Mouse (Mus musculus) hindlimb bud, embryonic 11.5 days (tissue): ENCODE data around the gene Rbm34.
"Not testable (repeated sequence)": the region's sequence is repeated elsewhere in the genome, so short reads cannot be mapped to it uniquely, and the experiment has no call there.

Experiments
- DNase-seq: peaks from one replicate; pipeline ENCODE4 v3.0.0-alpha.2; 2012; ENCODE audit warnings: low read depth, low spot score; ENCODE audit errors: extremely low spot score

The Rbm34 gene

DNA sequence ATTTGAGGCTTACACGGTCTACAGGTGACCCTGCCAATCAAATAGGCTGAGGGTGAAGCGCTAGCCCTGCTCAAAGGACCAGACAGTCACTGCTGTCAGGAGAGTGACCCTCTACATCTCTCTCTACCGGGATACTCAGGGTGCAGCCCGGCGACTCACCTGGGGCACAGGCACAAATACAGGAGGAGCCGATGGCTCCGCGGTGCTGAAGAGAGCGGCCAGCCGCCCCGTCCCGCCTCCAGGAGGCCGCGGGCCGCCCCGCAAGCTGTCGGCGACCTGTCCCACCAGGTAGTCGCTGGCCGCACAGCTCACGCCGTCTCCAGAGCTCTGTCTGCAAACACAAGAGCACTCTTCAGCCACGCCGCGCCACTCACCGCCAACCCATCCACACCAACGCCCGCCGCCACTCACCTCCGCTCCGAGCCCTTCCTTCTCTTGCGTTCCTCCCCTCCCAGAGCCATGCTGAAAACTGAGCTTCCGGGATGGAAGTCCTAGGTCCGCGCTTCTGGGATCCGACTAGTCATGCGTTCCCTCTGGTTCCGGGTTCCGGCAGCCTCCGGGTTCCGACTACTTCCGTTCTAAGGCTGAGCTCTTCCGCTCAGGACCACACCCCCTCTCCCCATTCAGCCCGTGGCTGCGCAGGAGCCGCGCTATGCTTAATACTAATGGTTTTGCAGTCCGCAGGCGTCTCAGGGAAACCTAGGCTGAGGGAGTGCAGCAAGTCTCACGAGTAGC is at the start of gene Rbm34:
Gene Rbm34 (minus strand): TSS at position 493 of the 735 bp plus-strand sequence.
- peak; percentile 90 for DNase-seq

DNA sequence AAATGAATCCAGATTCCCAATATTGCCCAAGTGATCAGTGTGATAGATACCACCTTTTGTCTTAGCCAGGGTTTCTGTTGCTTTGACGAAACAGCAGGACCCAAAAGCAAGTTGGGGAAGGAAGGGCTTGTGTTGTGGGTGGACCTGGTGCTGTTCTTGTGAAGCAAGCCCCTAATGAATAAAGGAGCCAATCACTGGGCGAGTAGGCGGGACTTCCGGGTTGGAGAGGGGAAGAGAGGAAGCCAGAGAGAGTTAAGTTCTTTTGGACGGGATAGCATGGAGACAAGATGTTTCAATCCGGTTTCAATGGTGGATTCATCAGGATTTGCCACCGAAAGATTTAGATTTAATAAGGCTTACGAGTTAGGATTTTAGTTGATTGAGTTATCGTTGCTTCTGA is 40.8 kb upstream of the Rbm34 start:
- no peak for DNase-seq

DNA sequence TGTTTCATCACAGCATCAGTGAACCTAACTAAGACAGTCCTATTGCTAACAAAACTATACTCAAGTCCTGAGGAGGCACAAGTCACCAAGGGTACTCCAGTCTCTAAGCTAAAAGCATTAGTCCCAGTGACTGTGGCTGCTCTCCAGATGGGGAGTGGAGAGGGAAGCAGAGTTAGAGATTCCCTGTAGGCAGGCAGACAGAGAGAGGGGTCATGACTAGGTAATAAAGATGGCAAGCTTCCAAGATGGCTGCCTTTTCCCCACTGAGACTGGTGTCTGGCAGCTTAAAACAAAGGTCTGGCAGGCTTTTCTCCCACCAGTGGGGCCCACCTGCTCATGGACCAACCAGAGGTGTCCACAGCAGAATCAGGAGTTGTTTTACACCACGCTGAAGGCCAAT is 23.6 kb upstream of the Rbm34 start:
- no peak for DNase-seq

DNA sequence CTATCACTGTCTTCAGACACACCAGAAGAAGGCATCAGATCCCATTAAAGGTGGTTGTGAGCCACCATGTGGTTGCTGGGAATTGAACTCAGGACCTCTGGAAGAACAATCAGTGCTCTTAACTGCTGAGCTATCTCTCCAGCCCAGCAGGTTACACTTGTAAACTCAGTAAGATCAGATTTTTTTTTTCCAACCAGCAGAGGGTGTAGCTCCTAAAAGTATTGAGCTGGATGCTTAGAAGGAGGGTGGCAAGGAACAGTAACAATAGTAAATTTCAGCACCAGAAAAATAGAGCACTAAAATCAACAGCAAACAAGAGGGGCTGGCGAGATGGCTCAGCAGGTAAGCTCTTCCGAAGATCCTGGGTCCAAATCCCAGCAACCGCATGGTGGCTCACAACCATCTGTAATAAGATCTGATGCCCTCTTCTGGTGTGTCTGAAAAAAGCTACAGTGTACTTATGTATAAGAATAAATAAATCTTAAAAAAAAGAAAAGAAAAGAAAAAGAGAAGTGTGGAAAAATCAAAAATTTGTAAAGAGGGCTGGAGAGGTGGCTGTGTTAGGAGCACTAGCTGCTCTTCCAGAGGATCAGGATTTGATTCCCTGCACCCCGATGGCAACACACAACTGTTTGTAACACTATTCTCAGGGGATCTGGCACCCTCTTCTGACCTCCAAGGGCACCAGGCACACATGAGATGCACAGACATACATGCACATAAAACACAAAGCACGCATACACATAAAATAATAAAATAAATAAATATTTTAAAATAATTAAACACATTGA is 18.7 kb upstream of the Rbm34 start:
- DNase-seq = no peak

DNA sequence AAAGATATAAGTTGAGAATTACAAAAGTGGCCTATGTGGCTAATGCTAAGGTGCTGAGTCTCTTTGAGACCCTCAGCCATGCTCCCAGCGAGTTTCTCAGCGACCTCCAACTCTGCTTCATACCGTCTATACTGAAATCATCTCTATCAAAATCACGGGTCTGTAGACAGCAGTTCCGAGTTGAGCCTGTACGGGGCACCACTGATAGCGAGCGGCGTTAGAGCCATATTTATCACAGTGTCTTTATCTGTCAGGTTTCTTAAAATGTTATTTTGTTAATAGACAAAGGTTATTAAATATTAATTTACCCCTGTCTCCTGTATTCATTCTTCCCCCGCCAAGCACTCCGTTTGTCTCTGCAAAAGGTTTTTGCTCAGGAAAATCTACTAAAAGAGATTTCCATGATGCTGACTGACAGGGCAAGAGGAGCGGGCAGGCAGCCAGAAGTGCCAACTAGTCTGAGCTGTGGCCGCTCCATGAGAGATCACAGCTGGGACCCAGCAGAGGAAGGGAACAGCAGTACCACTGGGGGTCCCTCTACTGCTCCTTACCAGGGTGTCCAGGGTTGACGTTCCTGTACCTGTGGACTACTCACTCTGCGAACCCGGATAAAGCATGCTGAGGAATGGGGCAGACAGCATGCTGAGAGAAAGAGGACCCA is 17.6 kb upstream of the Rbm34 start:
- DNase-seq = no peak

DNA sequence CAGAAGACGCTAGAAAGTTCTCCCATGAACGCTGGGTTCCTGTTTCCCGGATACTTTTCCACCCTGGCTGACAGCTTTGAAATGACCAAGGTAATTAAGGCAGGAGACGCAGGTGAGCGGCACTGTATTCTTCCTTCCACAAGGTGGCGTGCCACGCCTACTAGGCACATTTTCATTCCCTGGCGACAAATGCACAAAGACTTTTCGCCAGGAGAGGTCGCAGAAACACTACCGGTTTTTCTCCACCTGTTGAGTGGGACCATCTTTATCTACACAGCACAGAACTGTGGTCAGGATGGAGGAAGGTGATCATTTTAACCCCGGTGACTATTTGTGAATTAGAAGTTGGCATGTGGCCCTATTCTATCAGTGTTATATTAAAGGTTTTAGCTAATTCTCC is 15.6 kb upstream of the Rbm34 start:
- peak; percentile 83 for DNase-seq

DNA sequence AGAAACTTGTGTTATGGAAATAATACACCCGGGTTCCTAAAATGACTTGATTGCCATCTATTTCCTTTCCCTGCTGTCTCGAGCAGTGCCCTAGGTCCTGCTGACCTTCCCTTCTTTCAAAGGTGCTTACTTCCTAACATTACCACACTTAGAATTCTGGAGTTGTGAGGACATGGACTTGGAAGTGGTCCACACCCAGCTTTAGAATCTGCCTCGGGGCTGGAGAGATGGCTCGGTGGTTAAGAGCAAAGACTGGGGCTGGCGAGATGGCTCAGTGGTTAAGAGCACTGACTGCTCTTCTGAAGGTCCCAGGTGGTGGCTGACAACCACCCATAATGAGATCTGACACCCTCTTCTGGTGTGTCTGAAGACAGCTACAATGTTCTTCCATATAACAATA is 9.2 kb upstream of the Rbm34 start:
- no peak for DNase-seq

DNA sequence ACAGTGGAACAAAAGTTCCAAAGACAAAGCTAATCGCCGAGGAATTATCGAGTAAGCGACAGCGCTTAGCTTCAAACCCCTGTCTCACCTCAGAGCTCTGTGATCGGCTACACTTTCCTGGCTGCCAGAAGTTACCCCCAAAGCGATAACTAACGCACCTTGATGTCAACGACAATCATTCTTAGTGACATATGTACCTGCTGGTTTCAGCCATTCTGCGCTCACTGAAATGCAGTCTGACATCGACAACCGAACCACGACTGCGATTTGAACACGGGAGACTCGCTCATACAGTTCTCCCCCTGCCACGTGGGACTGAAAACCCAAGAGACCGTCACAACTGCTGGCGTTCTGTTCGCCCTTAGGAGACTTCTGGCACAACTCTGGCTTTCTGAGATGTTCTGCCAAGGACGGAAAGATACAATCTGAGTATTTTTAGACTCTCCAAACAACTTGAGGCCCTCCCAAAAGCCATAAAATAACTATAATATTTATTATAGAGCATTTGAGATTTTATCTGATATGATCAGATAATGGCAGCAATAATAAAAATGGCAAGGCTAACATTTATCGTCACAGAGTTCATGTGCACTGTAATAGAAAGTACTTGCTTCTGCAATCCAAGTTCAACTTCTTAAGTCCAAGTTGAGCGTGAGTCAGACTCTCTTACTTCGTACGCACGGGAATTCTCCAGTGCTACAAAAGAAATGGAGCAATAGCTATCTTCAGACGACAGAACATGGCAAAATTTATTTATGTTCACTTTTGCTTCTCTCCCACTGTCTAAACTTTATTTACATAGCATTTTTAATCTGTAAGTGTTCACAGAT is 8.4 kb upstream of the Rbm34 start:
- DNase-seq = no peak

DNA sequence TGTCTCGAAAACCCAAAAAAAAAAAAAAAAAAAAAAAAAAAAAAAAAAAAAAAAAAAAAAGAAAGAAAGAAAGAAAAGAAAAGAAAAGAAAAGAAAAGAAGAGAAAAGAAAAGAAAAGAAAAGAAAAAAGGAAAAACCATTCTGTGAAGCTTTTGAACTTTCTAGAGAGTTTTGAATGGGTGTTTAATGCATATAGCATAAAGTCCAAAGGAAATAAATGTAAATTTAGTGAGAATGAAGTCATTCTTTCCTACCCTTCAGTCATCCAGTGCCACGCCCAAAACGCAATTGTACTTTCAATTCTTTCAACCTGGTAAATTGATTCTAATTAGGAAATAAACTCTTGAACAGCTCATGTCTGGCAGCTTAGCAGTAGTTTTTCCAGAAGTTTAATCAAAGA is 7.7 kb upstream of the Rbm34 start:
- not testable (repeated sequence) for DNase-seq

DNA sequence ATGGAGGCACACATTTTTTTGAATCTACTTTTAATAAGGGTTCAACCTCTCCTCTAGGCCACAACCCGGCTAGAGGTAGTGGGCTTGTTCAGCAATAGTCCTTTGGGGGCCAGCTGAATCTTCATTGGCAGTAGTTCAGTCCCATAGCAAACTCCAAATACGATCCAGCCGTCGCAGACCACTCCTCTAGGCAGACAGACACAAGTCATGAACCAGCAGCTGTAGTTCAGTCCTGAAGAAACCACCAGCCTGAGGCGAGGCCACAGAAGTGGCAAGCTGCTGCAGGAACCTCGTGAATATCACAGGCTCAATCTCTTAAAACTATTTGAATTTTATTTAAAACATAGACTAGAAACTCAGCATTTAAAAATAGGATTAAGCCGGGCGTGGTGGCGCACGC is 7.2 kb upstream of the Rbm34 start:
- DNase-seq = no peak

DNA sequence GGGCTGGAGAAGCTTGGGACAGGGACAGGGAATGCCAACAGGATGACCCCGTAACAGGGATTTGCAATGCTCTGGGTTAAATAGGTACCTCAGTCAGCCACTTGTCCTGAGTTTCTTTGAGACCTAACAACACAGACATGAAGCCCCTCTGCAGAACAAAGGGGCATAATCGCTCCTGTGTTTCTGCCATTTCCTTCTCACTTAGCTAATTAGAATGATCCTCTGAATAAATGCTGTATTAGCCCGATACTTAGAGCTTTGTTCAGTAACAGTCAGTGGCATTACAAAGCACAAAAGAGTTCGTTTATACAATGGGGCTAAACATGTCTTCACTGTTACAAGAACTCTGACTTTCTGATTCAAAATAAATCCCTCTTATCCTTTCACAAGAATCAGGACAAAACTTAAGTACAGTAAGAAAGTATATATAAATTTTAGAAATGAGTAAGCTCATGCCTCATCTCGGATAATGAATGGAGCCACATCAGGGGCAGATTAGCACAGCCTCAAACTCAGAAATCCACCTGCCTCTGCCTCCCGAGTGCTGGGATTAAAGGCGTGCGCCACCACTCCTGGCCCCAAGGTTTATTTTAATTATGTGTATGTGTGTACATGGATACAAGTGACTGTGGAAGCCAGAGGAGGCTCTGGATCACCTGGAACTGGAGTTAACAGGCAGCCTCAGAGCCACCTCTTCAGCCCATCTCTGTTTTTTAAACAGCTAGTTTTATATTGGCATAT is 5.9 kb upstream of the Rbm34 start:
- DNase-seq = no peak

DNA sequence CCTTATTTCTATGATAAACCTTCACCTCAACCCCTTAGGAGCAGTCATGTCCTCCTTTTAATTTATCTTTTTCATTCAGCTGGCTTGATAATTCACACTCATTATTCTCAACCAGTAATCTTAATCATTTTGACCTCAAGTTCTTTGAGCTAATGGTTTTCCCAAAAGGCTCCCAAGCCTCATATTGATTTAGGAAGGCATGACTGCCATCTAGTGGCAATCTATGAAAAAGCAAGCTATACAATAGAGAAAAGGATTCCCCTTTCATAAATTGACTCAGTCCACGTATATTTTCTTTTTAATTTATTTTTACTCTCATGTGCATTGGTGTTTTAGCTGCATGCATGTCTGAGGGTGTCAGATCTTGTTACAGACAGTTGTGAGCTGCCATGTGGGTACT is 4.8 kb upstream of the Rbm34 start:
- DNase-seq = peak; percentile 61

DNA sequence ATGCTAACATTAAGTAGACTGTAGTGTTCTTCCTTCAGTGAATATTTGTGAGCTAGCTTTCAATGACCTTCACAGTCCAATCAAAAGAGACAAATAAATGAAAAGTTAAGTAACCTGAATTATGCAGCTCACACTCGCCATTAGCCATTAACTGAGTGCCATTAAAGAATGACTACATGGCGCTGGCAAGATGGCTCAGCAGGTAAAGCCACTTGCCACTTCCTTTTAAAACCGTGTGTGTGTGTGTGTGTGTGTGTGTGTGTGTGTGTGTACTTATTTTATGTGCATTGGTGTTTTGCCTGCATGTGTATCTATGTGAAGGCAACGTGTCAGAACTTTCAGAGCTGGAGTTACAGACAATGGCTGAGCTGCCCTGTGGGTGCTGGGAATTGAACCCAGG is 3.6 kb upstream of the Rbm34 start:
- no peak for DNase-seq

DNA sequence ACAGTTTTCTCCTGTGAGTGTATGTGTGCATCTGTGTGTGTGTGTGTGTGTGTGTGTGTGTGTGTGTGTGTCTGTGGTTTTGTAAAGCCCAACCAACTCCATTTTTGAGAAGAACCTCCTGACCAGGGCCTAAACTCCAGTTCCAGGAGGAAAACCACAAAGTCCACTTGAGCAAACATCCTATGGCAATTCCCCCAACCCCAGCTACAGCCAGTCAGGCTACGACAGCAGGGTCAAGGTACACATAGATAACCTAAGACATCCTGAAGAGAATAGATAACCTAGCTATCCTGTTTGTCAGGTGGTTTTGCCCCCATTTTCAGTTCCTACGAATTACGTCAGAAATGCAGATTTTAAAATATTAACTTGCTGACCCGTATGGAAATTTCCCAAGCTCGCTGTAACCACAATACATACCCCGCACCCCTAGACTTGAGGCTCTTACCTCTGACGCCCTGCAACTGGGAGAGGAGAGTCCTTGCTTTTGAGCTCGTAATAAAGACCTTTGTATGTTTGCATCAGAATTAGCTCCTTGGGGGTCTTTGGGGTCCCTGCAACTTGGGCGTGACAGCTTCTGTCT is 2.9 kb upstream of the Rbm34 start:
- no peak for DNase-seq

DNA sequence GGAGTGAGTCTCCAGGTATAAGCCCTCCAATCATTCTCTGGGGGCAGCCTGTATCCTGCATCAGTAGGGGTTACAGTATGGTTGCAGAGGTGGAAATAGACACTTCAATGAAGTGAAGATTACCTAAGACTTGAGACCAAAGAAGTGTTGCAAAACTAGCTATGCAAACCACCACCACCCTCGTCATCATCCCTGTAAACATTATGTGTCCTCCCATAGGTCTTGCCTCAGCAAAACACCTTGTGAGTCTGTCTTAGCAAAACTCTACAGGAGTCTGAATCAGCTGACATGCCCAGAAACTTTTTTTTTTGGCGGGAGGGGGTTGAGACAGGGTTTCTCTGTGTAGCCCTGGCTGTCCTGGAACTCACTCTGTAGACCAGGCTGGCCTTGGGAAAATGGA is 1.8 kb upstream of the Rbm34 start:
- no peak for DNase-seq

DNA sequence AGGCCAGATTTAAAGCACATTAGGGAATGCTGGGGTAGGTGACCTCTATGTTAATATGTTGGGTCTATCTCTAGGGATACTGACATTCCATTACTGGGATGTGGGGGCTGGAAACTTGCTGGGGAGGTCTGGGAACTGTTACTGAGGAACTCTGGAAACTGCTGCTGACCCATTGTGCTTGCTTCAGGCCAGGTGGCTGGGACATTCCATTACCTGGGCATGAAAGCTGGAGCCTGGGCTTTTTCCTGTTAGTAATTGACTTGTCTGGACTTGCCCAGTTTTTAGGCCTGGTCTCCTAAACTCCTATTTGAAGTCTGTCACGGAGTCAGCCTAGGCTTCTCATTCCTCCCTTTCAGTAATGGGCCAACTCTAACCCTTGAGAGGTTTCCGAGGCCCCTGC is 1.2 kb upstream of the Rbm34 start:
- DNase-seq = no peak

DNA sequence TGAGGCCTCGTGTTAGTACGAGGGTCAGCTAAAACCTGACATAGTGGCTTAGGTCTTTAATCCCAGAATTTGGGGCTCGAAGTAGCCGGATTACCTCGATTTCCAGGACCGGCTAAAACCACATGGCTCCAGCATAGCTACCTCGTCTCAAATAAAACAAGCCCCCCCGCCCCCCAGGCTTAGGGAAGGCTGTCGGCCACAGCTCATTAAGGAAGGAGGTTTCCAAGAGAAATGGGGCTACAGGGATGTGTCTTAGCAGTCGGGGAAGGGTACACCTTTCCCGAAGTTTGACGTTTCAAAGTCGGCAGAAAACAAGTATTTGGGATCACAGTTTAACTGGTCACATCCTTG is 418 bp upstream of the Rbm34 start:
- no peak for DNase-seq

DNA sequence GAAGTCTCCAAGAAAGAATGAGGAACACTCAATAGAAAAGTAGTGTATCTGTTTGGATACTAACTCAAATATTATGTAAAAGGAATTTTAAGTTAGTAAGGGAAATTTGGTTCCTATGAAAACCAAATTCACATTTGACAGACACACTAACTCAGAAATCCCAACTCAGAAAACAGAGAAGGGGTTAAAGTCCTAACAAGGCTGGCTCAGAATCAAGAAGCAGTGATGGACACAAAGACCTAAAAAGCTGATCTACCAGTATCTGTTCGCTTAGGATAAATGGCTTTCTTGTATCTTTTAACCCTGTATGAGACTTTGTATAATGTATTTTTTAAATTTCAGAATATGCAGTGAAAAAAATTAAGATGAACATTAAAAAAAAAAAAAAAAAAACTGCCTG is 1.3 kb downstream of the Rbm34 start:
- no peak for DNase-seq

DNA sequence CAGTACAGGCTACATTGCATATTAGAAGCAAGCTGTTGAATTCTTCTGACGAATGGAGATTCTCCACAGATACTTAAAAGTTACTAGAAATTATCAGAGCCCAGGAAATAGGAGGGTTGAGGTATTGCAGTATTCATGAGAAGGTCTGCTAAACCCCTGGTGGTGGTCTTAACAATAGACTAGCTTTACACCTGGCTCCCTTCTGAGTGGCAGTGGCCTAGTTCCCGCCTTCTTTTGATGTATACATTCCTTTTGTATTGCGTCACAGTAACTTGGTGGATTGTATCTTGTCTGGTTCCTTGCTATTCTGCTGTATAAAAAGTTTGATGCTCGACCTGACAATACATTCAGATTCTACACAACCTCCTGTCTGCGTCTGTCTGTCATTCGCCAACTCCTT is 2.8 kb downstream of the Rbm34 start:
- no peak for DNase-seq

DNA sequence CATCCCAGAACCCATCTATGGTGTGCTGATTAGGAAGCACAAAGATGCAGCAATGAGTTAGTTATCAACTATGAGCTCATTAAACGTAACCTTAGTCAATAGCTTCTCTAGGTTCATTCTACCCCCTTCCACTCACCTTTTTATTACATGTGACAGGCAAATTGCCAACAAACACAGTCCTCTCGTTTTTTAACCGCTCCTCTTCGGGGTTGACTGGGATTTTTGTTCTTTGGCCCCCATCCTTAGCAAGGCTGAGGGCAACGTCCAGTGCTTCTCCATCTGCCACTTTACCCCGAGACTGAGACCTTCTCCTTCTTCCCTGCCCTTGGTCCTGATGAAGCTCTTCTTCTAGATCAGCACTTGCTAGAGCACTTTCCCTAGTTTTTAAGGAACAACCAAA is 5.6 kb downstream of the Rbm34 start:
- no peak for DNase-seq
